10 mouse cellular contexts compared by ENCODE assay signal in genomic region chr6:92776356-92776755, GRCm38 (mm10). TPM values are rescaled to one million over a fixed set of nuclear protein-coding genes. Genes with fewer than 3 reads are reported as not detected.
DNase-seq lines count a peak whose midpoint lies in the region; ATAC-seq and TF ChIP-seq lines count a peak whose summit lies in the region.
"Had no signal": no experiment of that assay in that cellular context is flagged by ENCODE, and none has a peak within 500 bp of the region (broad histone marks: within the 10 kb centered on the region; RNA-seq: fewer than 3 reads in every experiment).

No protein-coding gene starts in this region.

- peak; percentile 7 for DNase-seq in CD4-positive, CD25-positive, alpha-beta regulatory T cell, adult 2 months (ENCODE audit: low read depth, low spot score)
- DNase-seq in layer of hippocampus, adult 2 months (ENCODE audit: low spot score in 2 of 2): peak; percentile 17 to 51
- no peak for DNase-seq in layer of hippocampus, postnatal 36 days
- DNase-seq in adipocyte (ENCODE audit: low spot score): peak; percentile 82
- peak; percentile 57 for DNase-seq in kidney, adult 9 months
- no peak for DNase-seq in stomach, postnatal 0 days (ENCODE audit: low spot score)
- DNase-seq: liver, embryonic 13.5 days had no signal

- H3K4me1 ChIP-seq in stomach, postnatal 0 days (replicated peaks; ENCODE audit: control insufficient read depth, insufficient read depth): no peaks in the 10 kb centered on the region
- H3K4me1 ChIP-seq in neural tube, embryonic 15.5 days: no peaks in the 10 kb centered on the region
- H3K4me1 ChIP-seq: liver, embryonic 13.5 days had no signal

- no peak overlapping the region for H3K4me3 ChIP-seq in layer of hippocampus, adult 2 months
- no peak overlapping the region for H3K4me3 ChIP-seq in stomach, postnatal 0 days (ENCODE audit: low read depth, low read length)
- no peak overlapping the region for H3K4me3 ChIP-seq in neural tube, embryonic 15.5 days (replicated peaks)
- H3K4me3 ChIP-seq: erythroblast, embryonic 14.5 days; liver, embryonic 13.5 days had no signal

- no peaks in the 10 kb centered on the region for H3K36me3 ChIP-seq in stomach, postnatal 0 days (ENCODE audit: control insufficient read depth, insufficient read depth, low read length)
- H3K36me3 ChIP-seq in neural tube, embryonic 15.5 days: no peaks in the 10 kb centered on the region
- H3K36me3 ChIP-seq: liver, embryonic 13.5 days had no signal

- no peak overlapping the region for H3K4me2 ChIP-seq in stomach, postnatal 0 days (replicated peaks; ENCODE audit: low read depth)
- H3K4me2 ChIP-seq in neural tube, embryonic 15.5 days: no peak overlapping the region
- H3K4me2 ChIP-seq: liver, embryonic 13.5 days had no signal

- H3K9me3 ChIP-seq in stomach, postnatal 0 days (ENCODE audit: control insufficient read depth, low read length): no peaks in the 10 kb centered on the region
- no peaks in the 10 kb centered on the region for H3K9me3 ChIP-seq in neural tube, embryonic 15.5 days (replicated peaks)
- H3K9me3 ChIP-seq: liver, embryonic 13.5 days had no signal

- no peaks in the 10 kb centered on the region for H3K27me3 ChIP-seq in stomach, postnatal 0 days (ENCODE audit: control insufficient read depth, insufficient read depth, low read length)
- H3K27me3 ChIP-seq in neural tube, embryonic 15.5 days (replicated peaks): no peaks in the 10 kb centered on the region
- H3K27me3 ChIP-seq: liver, embryonic 13.5 days had no signal

- ATAC-seq in CD4-positive, CD25-positive, alpha-beta regulatory T cell, adult 4 months: no peak
- ATAC-seq in stomach, postnatal 0 days (ENCODE audit: low FRiP score, low TSS enrichment): no peak
- no peak for ATAC-seq in neural tube, embryonic 15.5 days (ENCODE audit: low FRiP score)

- no peak for TF ChIP-seq EP300 in stomach, postnatal 0 days (optimal IDR thresholded peaks at IDR 0.05)

- peak; percentile 92 for TF ChIP-seq CTCF in layer of hippocampus, adult 2 months (conservative IDR thresholded peaks at IDR 0.05)
- TF ChIP-seq CTCF in stomach, postnatal 0 days (IDR thresholded peaks at IDR 0.05; ENCODE audit: low read depth): peak; percentile 85

- no peak overlapping the region for H3K9ac ChIP-seq in stomach, postnatal 0 days (ENCODE audit: low read length)
- no peak overlapping the region for H3K9ac ChIP-seq in neural tube, embryonic 15.5 days (replicated peaks)
- H3K9ac ChIP-seq: liver, embryonic 13.5 days had no signal

- H3K27ac ChIP-seq in layer of hippocampus, adult 2 months: no peak overlapping the region
- H3K27ac ChIP-seq in stomach, postnatal 0 days (replicated peaks): no peak overlapping the region
- no peak overlapping the region for H3K27ac ChIP-seq in neural tube, embryonic 15.5 days (replicated peaks)
- H3K27ac ChIP-seq: liver, embryonic 13.5 days had no signal

- WGBS in stomach, postnatal 0 days: 13% methylated on average over 2 of the region's 2 CpGs
- WGBS in neural tube, embryonic 15.5 days: 7% methylated on average over 2 of the region's 2 CpGs

RNA-seq across cellular contexts. Expression of gene A730049H05Rik, which starts 39.9 kb away (rescaled TPM):
- not detected for polyA plus RNA-seq in CD4-positive, CD25-positive, alpha-beta regulatory T cell, adult 4 months (2017; shearing (Covaris generic))
- total RNA-seq in layer of hippocampus, adult 2 months (2021): under 1 TPM; 0.15 to 0.27 TPM
- under 1 TPM; 0.15 to 0.23 TPM for total RNA-seq in layer of hippocampus, postnatal 36 days (2021)
- polyA plus RNA-seq in stomach, postnatal 0 days (2015; fragmentation: Nextera tagmentation; extraction: Ambion mirVana): 0.50 and 0.70 TPM in 2 replicates
- polyA plus RNA-seq in neural tube, embryonic 15.5 days (2015; fragmentation: Nextera tagmentation; extraction: Ambion mirVana): 0.36 and 0.68 TPM in 2 replicates
- polyA plus RNA-seq: erythroblast, embryonic 14.5 days had no signal

Comparison
In these comparisons a context has a peak if more than half of its experiments do, and no peak if none do; other contexts are left out.
1. DNase-seq: peak in CD4-positive, CD25-positive, alpha-beta regulatory T cell, adult 2 months (single experiment), layer of hippocampus, adult 2 months (2 of 2), adipocyte (single experiment) and kidney, adult 9 months (single experiment); none in layer of hippocampus, postnatal 36 days (0 of 2) and stomach, postnatal 0 days (single experiment).